Mouse (Mus musculus): ENCODE measurements around the gene Olfr11.

The Olfr11 gene

GRCm38 (mm10) chr13:21642418-21642817 lies at the start of gene Olfr11:
Gene Olfr11 (minus strand): TSS chr13:21642518.
- DNase-seq (ENCODE audit: low read depth, low spot score): no peak

GRCm38 (mm10) chr13:21677305-21677704 lies 35.0 kb upstream of the Olfr11 start, which contains the start of gene Olfr1360:
Gene Olfr1360 (minus strand): TSS chr13:21677405.
- DNase-seq (ENCODE audit: low read depth, low spot score): no peak

- no peak for DNase-seq (ENCODE audit: low read depth, low spot score)
Measured at GRCm38 (mm10) chr13:21663286-21663685, 21.0 kb upstream of the Olfr11 start, which contains the start of gene Olfr1361. Gene Olfr1361 (minus strand): TSS chr13:21663386.

GRCm38 (mm10) chr13:21613922-21614321 lies 28.4 kb downstream of the Olfr11 start, which contains the start of gene Olfr1362:
Gene Olfr1362 (minus strand): TSS chr13:21614022.
- no peak for DNase-seq (ENCODE audit: low read depth, low spot score)

GRCm38 (mm10) chr13:21591618-21592017 lies 50.7 kb downstream of the Olfr11 start:
- no peak for DNase-seq (ENCODE audit: low read depth, low spot score)
